Mouse (Mus musculus) left cerebral cortex, postnatal 4 days (tissue): ENCODE measurements around the gene Ptprd. TPM values are rescaled to one million over a fixed set of nuclear protein-coding genes. Genes with fewer than 3 reads are reported as not detected.

Source experiments
- DNase-seq: peaks from one replicate; pipeline ENCODE4 v3.0.0-alpha.2; 2022
- intact Hi-C: fragments of 180-260 bp; cut with DNase I; formaldehyde crosslinking; loops from one replicate; pipeline ENCODE4 v1.15.1; 2025
- total RNA-seq, 2 experiments: library from RNA; stranded (reverse); gene quantifications; 2 replicates each; pipeline ENCODE4 v1.2.3; 2021

The Ptprd gene
- total RNA-seq, result 100 to 1,000 TPM; 386 to 447 TPM

GRCm38 (mm10) chr4:78211529-78212494 is at the start of gene Ptprd:
Gene Ptprd (minus strand): TSS chr4:78211961.
- intact Hi-C loops, result loop anchor here (5.0 to 10.0 kb wide), 2 partner anchors 383 to 840 kb away; no protein-coding TSS in a partner anchor
- peak; percentile 64 for DNase-seq

GRCm38 (mm10) chr4:78235820-78236219 is 24.1 kb upstream of the Ptprd start:
- DNase-seq, result no peak
- intact Hi-C loops, result no loop called here

- no peak for DNase-seq
- intact Hi-C loops, result no loop called here
Measured at GRCm38 (mm10) chr4:78235316-78235715, 23.6 kb upstream of the Ptprd start.

GRCm38 (mm10) chr4:78234681-78235080 is 22.9 kb upstream of the Ptprd start:
- no peak for DNase-seq
- intact Hi-C loops, result no loop called here

- intact Hi-C loops, result loop anchor here (5.0 to 10.0 kb wide), 2 partner anchors 381 to 838 kb away; no protein-coding TSS in a partner anchor
- no peak for DNase-seq
Measured at GRCm38 (mm10) chr4:78213949-78214348, 2.2 kb upstream of the Ptprd start.

- intact Hi-C loops, result loop anchor here (5.0 to 10.0 kb wide), 2 partner anchors 382 to 839 kb away; no protein-coding TSS in a partner anchor
- no peak for DNase-seq
Measured at GRCm38 (mm10) chr4:78212941-78213340, 1.2 kb upstream of the Ptprd start.

- intact Hi-C loops, result loop anchor here (5.0 to 10.0 kb wide), 2 partner anchors 384 to 841 kb away; no protein-coding TSS in a partner anchor
- no peak for DNase-seq
Measured at GRCm38 (mm10) chr4:78210878-78211528, 758 bp downstream of the Ptprd start.

GRCm38 (mm10) chr4:78205018-78205417 is 6.7 kb downstream of the Ptprd start:
- intact Hi-C loops, result loop anchor here (10.0 kb wide), 1 partner anchor 550 kb away; no protein-coding TSS in a partner anchor

GRCm38 (mm10) chr4:78168447-78168846 is 43.3 kb downstream of the Ptprd start:
- no peak for DNase-seq
- intact Hi-C loops, result no loop called here

More at GRCm38 (mm10) chr4:78205018-78205417, 6.7 kb downstream of the Ptprd start:
- DNase-seq, result no peak

GRCm38 (mm10) chr4:78160451-78160850 is 51.3 kb downstream of the Ptprd start:
- DNase-seq, result no peak

GRCm38 (mm10) chr4:78150561-78150960 is 61.2 kb downstream of the Ptprd start:
- no peak for DNase-seq
- intact Hi-C loops, result no loop called here

More at GRCm38 (mm10) chr4:78160451-78160850, 51.3 kb downstream of the Ptprd start:
- intact Hi-C loops, result no loop called here

GRCm38 (mm10) chr4:78142767-78143148 is 69.0 kb downstream of the Ptprd start:
- no peak for DNase-seq
- intact Hi-C loops, result no loop called here

GRCm38 (mm10) chr4:78142088-78142766 is 69.5 kb downstream of the Ptprd start:
- DNase-seq, result no peak
- intact Hi-C loops, result no loop called here

- intact Hi-C loops, result no loop called here
- DNase-seq, result no peak
Measured at GRCm38 (mm10) chr4:78110898-78111297, 100.9 kb downstream of the Ptprd start.

GRCm38 (mm10) chr4:78097526-78097925 is 114.2 kb downstream of the Ptprd start:
- intact Hi-C loops, result no loop called here
- no peak for DNase-seq

- no peak for DNase-seq
- intact Hi-C loops, result no loop called here
Measured at GRCm38 (mm10) chr4:78082744-78083143, 129.0 kb downstream of the Ptprd start.

- intact Hi-C loops, result no loop called here
- DNase-seq, result no peak
Measured at GRCm38 (mm10) chr4:78077499-78077898, 134.3 kb downstream of the Ptprd start.

GRCm38 (mm10) chr4:78077087-78077486 is 134.7 kb downstream of the Ptprd start:
- intact Hi-C loops, result no loop called here
- DNase-seq, result no peak

GRCm38 (mm10) chr4:78038401-78038800 is 173.4 kb downstream of the Ptprd start:
- DNase-seq, result no peak
- intact Hi-C loops, result no loop called here

- no peak for DNase-seq
- intact Hi-C loops, result no loop called here
Measured at GRCm38 (mm10) chr4:78002065-78002464, 209.7 kb downstream of the Ptprd start.

- intact Hi-C loops, result loop anchor here (5.0 kb wide), 1 partner anchor 1225 kb away; no protein-coding TSS in a partner anchor
- no peak for DNase-seq
Measured at GRCm38 (mm10) chr4:77992709-77993108, 219.1 kb downstream of the Ptprd start.
